Mouse (Mus musculus): ENCODE results near the gene Cald1.

- TF ChIP-seq CTCF (IDR thresholded peaks at IDR 0.05; ENCODE audit: borderline replicate concordance, control insufficient read depth, extremely low read depth, insufficient read depth, low read length, poor library complexity) = no peak
- no peak for TF ChIP-seq POLR2A (IDR thresholded peaks at IDR 0.05; ENCODE audit: control insufficient read depth, extremely low read depth, insufficient read depth, low read length, poor library complexity)
These were observed 28.4 kb downstream of the Cald1 start for GRCm38 (mm10) chr6:34626586-34627245.
